Mouse (Mus musculus) right cerebral cortex, adult 2 months (tissue): ENCODE measurements at regions not wholly inside any gene's neighbourhood (a gene's known extent, or its start where the extent isn't known, plus 50 kb on each side); places are given as distances from the start of the nearest gene placed in this dataset.

Experiments
- DNase-seq, 2 experiments: peaks; one replicate each; pipeline ENCODE4 v3.0.0; 2021 to 2022; ENCODE audit warnings: low spot score in 2 of 2

DNA sequence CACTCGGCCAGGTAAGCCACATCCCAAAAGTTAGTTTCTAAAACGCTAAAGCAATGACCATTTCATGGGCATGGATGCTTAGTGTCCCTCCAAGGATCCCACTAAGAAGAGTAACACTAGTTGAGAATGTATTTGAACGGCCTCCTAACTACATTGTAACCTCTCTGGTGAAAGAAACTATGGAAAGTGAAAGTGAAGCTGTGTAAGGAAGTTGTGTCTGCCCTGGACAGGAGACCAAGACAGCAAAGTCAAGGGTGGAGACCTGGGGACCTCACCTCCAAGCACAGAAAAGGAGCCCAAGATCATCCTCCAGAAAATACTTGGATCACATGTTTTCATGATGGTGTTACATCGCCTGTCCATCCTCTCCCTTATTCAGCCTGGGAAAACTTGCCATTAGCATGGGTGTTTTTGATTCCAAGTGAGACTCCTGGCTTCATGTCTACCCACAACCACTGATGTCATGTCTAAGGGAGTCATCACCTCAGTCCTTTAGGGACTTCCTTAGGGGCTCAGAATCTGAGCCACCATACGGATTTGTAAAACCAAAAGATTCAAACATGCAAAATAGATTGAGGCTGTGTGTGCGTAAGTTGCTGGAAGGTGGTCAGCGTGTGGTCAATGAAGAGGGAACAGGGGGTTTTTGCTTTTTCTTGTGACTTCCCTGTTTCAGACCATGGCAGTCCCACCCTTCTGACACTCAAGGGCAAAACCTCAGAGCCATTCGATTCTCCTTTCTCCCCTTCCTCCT lies 62.4 kb upstream of the 1700016C15Rik start:
- DNase-seq, result no peak

DNA sequence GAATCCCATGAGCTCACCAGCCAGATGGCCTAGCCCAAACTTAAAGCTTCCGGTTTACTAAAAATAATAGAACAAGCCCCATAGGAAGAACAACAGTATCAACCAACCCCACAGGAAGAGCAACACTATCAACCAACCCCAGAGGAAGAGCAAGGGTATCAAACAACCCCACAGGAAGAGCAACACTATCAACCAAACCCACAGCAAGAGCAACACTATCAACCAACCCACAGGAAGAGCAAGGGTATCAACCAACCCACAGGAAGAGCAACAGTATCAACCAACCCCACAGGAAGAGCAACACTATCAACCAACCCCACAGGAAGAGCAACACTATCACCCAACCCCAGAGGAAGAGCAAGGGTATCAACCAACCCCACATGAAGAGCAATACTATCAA lies 59.0 kb upstream of the 1700016C15Rik start:
- no peak for DNase-seq

DNA sequence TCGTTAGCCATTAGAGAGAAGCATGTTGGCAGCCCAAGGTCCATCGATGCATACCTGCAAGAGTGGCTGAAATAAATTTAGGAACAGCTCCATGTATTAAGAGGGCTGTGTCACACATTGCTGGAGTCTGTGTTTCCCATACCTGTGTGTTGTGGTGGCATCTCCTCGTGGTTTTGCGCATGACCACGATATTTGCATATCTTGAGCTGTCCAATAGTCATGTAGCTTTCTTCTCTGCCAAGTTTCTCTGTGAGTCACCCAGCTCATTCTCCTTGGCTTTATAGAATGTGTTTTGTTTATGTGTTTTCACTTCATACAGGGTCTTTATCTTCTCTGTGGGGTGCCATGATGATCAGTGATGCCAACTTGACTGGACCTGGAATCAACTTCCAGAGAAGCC lies 53.0 kb upstream of the 1700016C15Rik start:
- no peak for DNase-seq

DNA sequence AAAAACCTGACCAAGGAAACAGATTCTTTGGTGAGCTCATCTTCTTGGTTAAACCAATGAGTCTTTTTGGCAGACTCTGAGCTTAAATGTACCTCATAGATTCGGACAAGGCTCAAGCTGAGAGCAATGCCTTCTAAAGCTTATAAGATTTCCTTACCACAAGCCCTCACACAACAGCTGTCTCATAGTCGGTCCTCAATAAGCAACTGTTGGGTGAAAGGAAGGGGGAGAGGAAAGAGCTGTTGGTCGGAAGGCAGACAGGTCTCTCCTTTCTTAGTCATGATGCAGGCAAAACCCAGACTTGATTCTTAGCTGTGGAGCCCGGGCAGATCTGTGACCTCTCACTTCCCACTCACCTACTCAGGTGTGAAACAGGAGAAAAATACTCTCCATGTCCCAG lies 50.8 kb upstream of the 1700016C15Rik start:
- no peak for DNase-seq
